Mouse (Mus musculus) urinary bladder, adult 2 months (tissue): ENCODE measurements around the gene Smyd3. TPM values are rescaled to one million over a fixed set of nuclear protein-coding genes. Genes with fewer than 3 reads are reported as not detected.

ENCODE experiments used
- DNase-seq: peaks from one replicate; pipeline ENCODE4 v3.0.0; 2022; ENCODE audit warnings: low spot score
- polyA plus RNA-seq: library from polyadenylated mRNA; depleted of rRNA; stranded (reverse); fragments of >200 nt; gene quantifications from 2 replicates; pipeline ENCODE4 v1.2.3, GENCODE M21; 2012

The Smyd3 gene
- polyA plus RNA-seq, 1 experiment: 7.9 TPM

- DNase-seq: no peak
These were observed 133.5 kb downstream of the Smyd3 start for GRCm38 (mm10) chr1:179384296-179384695.

- DNase-seq: no peak
These were observed 139.7 kb downstream of the Smyd3 start for GRCm38 (mm10) chr1:179378102-179378501.

- DNase-seq: no peak
These were observed 142.9 kb downstream of the Smyd3 start for GRCm38 (mm10) chr1:179374987-179375386.

GRCm38 (mm10) chr1:179373911-179374310, 143.9 kb downstream of the Smyd3 start:
- no peak for DNase-seq

GRCm38 (mm10) chr1:179371191-179371590, 146.7 kb downstream of the Smyd3 start:
- no peak for DNase-seq

GRCm38 (mm10) chr1:179368426-179369010, 149.3 kb downstream of the Smyd3 start:
- DNase-seq: no peak

- DNase-seq: no peak
These were observed 156.1 kb downstream of the Smyd3 start for GRCm38 (mm10) chr1:179361481-179362466.

GRCm38 (mm10) chr1:179357111-179357510, 160.7 kb downstream of the Smyd3 start:
- DNase-seq: no peak

GRCm38 (mm10) chr1:179354250-179354649, 163.6 kb downstream of the Smyd3 start:
- DNase-seq: no peak

- DNase-seq: no peak
These were observed 172.4 kb downstream of the Smyd3 start for GRCm38 (mm10) chr1:179345318-179345925.

- no peak for DNase-seq
These were observed 174.4 kb downstream of the Smyd3 start for GRCm38 (mm10) chr1:179343426-179343825.

GRCm38 (mm10) chr1:179341589-179341988, 176.3 kb downstream of the Smyd3 start:
- DNase-seq: no peak

- no peak for DNase-seq
These were observed 178.8 kb downstream of the Smyd3 start for GRCm38 (mm10) chr1:179339066-179339465.

- no peak for DNase-seq
These were observed 180.3 kb downstream of the Smyd3 start for GRCm38 (mm10) chr1:179337529-179337928.

GRCm38 (mm10) chr1:179326965-179327308, 190.9 kb downstream of the Smyd3 start:
- no peak for DNase-seq

GRCm38 (mm10) chr1:179326262-179326964, 191.4 kb downstream of the Smyd3 start:
- DNase-seq: no peak

- no peak for DNase-seq
These were observed 193.6 kb downstream of the Smyd3 start for GRCm38 (mm10) chr1:179324271-179324670.

GRCm38 (mm10) chr1:179313618-179314017, 204.2 kb downstream of the Smyd3 start:
- DNase-seq: no peak

- DNase-seq: no peak
These were observed 208.4 kb downstream of the Smyd3 start for GRCm38 (mm10) chr1:179309487-179309886.

GRCm38 (mm10) chr1:179302446-179303230, 215.2 kb downstream of the Smyd3 start:
- no peak for DNase-seq

GRCm38 (mm10) chr1:179295626-179296025, 222.2 kb downstream of the Smyd3 start:
- no peak for DNase-seq
